Mouse (Mus musculus): ENCODE measurements around the gene Nmnat1. TPM values are rescaled to one million over a fixed set of nuclear protein-coding genes. Genes with fewer than 3 reads are reported as not detected.
A peak's percentile ranks its signal among the peaks of the same experiment; 100 is the strongest.
"Not testable (repeated sequence)": the region's sequence is repeated elsewhere in the genome, so short reads cannot be mapped to it uniquely, and the experiment has no call there.

Gene Nmnat1
- total RNA-seq, 2 experiments from 2014 or later: 8.3 to 8.4 TPM

GRCm38 (mm10) chr4:149444465-149444864, 40.5 kb downstream of the Nmnat1 start:
- DNase-seq: no peak

GRCm38 (mm10) chr4:149442436-149442835, 42.6 kb downstream of the Nmnat1 start:
- no peak for DNase-seq

GRCm38 (mm10) chr4:149440576-149440975, 44.4 kb downstream of the Nmnat1 start:
- DNase-seq: no peak

GRCm38 (mm10) chr4:149431887-149432286, 53.1 kb downstream of the Nmnat1 start:
- DNase-seq: not testable (repeated sequence)

GRCm38 (mm10) chr4:149429592-149429991, 55.4 kb downstream of the Nmnat1 start:
- no peak for DNase-seq

- DNase-seq: peak; percentile 95 to 96
Measured at GRCm38 (mm10) chr4:149426325-149427199, 58.4 kb downstream of the Nmnat1 start, which contains the start of gene Ube4b. Gene Ube4b, minus strand, starts transcription at chr4:149426749.

GRCm38 (mm10) chr4:149425801-149426292, 59.2 kb downstream of the Nmnat1 start:
- DNase-seq: peak in 1 of 2 experiments; percentile 42

- no peak for DNase-seq
Measured at GRCm38 (mm10) chr4:149424755-149425154, 60.2 kb downstream of the Nmnat1 start.

- DNase-seq: no peak
Measured at GRCm38 (mm10) chr4:149417854-149418365, 67.1 kb downstream of the Nmnat1 start.

Other genes with a start within 250 kb of the Nmnat1 start
- gene Kif1b, start 177.5 kb downstream of the Nmnat1 start, total RNA-seq (2021): 100 to 1,000 TPM; 391 to 406 TPM
- gene Ube4b, start 58.5 kb downstream of the Nmnat1 start, total RNA-seq (2021): 100 to 1,000 TPM; 100 TPM
- gene Rbp7, start 30.2 kb downstream of the Nmnat1 start, total RNA-seq (2021): not detected
- not detected for gene Tmem274, start 7.8 kb downstream of the Nmnat1 start, total RNA-seq (2021)
- gene Lzic, start within 50 bp of the Nmnat1 start, total RNA-seq (2021): 10 to 100 TPM; 19.4 to 23.6 TPM
- gene Ctnnbip1, start 33.0 kb upstream of the Nmnat1 start, total RNA-seq (2021): 10 to 100 TPM; 33.6 to 37.4 TPM
- gene Clstn1, start 101.3 kb upstream of the Nmnat1 start, total RNA-seq (2021): 100 to 1,000 TPM; 747 to 821 TPM
- gene Pik3cd, start 217.4 kb upstream of the Nmnat1 start, total RNA-seq (2021): 10 to 100 TPM; 20.8 to 25.0 TPM